Mouse (Mus musculus): ENCODE data around the gene Mgmt. TPM values are rescaled to one million over a fixed set of nuclear protein-coding genes. Genes with fewer than 3 reads are reported as not detected.

Mgmt gene
- polyA plus RNA-seq, 1 experiment: 0.06 TPM

DNA sequence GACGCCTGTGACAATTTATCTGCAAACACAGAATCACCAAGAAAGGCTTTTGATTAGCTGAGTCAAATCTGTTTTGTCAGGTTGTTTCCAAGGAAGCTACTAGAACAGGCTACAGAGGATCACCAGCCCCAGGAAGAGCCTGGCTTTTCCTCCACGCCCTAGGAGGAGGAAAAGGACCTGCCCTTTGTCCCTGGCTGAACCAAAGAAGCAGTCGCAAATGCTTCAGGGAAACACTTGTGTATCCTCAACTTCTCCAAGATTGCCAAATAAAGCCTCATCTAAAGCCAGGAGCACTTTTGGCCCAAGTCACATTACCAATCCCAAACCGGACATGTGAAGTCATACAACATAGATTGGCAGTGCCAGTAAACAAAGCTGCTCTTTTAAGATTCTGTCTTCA lies 41.7 kb upstream of the Mgmt start:
- Histone ChIP-seq H3K36me3 (ENCODE audit: control insufficient read depth) (no peaks in the 10 kb centered on the region), H3K27me3 (ENCODE audit: control insufficient read depth) (no peaks in the 10 kb centered on the region), H3K4me3 (replicated peaks) (no peak overlapping the region), H3K9me3 (ENCODE audit: control insufficient read depth, low read length) (no peaks in the 10 kb centered on the region), H3K4me1 (ENCODE audit: control insufficient read depth) (no peaks in the 10 kb centered on the region)
- no peak for TF ChIP-seq GATA1 (IDR thresholded peaks at IDR 0.05; ENCODE audit: low read length)
- no peak for TF ChIP-seq TAL1 (IDR thresholded peaks at IDR 0.05; ENCODE audit: low read length)

DNA sequence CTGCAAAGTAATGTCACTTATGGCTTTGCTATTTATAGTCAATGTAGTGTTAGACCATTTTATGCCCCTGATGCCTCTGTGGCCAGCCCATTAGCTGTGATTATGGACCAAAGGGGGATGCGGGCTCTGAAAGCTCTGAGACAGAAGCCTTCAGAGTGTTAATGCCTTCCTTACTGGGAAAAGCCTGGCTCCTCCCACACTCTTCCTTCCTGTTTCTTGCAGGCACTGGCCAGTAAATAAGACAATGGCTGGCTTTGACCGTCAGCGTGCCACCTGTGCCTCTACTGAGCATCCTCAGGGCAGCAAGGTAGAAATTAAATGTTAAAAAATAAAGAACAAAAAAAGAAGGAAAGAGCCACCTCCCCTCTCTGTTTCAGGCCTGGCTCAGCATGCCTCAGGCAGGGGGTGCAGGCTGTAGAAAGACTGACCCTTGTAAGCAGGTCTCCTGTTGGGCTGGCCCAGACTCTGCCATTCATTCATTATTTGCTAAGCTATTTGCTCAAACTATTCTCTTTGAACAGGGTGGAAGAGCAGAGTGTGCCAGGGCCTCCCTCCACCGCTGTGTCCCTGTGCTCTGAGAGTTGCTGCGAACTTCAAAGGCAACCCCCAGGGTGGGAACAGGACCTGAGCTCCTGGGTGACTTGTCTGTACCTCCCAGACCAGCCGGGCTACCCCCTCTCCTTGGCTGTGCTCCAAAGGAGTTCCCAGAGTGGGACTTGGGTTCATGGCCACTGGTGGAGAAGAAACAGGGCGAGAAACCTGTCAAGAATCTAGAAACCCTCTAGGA lies 29.5 kb upstream of the Mgmt start:
- H3K36me3 ChIP-seq (ENCODE audit: control insufficient read depth): no peaks in the 10 kb centered on the region
- TF ChIP-seq TAL1 (IDR thresholded peaks at IDR 0.05; ENCODE audit: low read length): no peak
- TF ChIP-seq GATA1 (IDR thresholded peaks at IDR 0.05; ENCODE audit: low read length): no peak
- H3K4me1 ChIP-seq (ENCODE audit: control insufficient read depth): no peaks in the 10 kb centered on the region
- H3K4me3 ChIP-seq (replicated peaks): no peak overlapping the region
- H3K9me3 ChIP-seq (ENCODE audit: control insufficient read depth, low read length): peaks cover 2% of the 10 kb centered on the region
- H3K27me3 ChIP-seq (ENCODE audit: control insufficient read depth): no peaks in the 10 kb centered on the region

DNA sequence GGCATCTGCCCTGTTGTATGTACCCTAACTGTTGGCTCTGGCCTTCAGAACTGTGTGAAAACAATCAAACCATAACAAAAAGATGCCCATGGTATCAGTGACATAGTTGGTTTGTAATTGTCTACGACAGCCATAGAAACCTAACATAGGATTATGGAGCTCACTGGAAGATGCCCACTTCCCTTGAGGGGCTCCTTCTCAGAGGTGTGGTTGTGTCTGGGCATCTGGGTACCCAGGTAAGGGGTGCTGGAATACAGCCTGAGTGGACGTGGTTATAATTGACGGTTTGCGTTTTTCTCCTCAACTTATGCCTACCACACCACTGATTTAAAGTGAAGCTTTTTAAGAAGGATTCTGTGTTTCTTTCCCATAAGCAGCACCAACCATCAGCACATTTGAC lies 28.5 kb upstream of the Mgmt start:
- H3K9me3 ChIP-seq (ENCODE audit: control insufficient read depth, low read length): peaks cover 2% of the 10 kb centered on the region
- no peak for TF ChIP-seq TAL1 (IDR thresholded peaks at IDR 0.05; ENCODE audit: low read length)
- no peak for TF ChIP-seq GATA1 (IDR thresholded peaks at IDR 0.05; ENCODE audit: low read length)
- H3K4me3 ChIP-seq (replicated peaks): no peak overlapping the region
- no peaks in the 10 kb centered on the region for H3K4me1 ChIP-seq (ENCODE audit: control insufficient read depth)
- H3K36me3 ChIP-seq (ENCODE audit: control insufficient read depth): no peaks in the 10 kb centered on the region
- H3K27me3 ChIP-seq (ENCODE audit: control insufficient read depth): no peaks in the 10 kb centered on the region

DNA sequence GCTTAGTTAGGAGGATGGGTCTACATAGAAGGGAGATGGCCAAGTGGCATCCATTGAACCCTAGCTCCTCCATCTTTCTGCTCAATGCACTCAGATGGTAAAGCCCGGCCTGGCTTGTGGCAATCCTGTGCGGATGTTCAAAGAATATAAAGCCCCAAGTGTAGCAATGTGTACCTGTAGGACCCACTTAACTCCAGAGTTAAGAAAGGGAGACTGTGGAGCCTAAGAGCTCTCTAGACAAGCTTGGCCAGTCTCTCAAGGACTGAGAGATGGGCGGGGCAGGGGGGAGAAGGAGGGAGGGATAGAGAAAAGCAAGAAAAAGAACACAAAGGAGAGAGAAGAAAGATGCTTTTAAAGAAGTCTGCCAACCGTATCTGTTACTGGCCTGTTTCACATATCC lies 27.9 kb upstream of the Mgmt start:
- no peaks in the 10 kb centered on the region; the same call in none of the 2 replicates for H3K9me3 ChIP-seq (ENCODE audit: control insufficient read depth, low read length)
- no peak overlapping the region for H3K4me3 ChIP-seq (replicated peaks)
- H3K27me3 ChIP-seq (ENCODE audit: control insufficient read depth): no peaks in the 10 kb centered on the region
- no peaks in the 10 kb centered on the region for H3K36me3 ChIP-seq (ENCODE audit: control insufficient read depth)
- TF ChIP-seq TAL1 (IDR thresholded peaks at IDR 0.05; ENCODE audit: low read length) (no peak), GATA1 (IDR thresholded peaks at IDR 0.05; ENCODE audit: low read length) (no peak)
- H3K4me1 ChIP-seq (ENCODE audit: control insufficient read depth): no peaks in the 10 kb centered on the region

DNA sequence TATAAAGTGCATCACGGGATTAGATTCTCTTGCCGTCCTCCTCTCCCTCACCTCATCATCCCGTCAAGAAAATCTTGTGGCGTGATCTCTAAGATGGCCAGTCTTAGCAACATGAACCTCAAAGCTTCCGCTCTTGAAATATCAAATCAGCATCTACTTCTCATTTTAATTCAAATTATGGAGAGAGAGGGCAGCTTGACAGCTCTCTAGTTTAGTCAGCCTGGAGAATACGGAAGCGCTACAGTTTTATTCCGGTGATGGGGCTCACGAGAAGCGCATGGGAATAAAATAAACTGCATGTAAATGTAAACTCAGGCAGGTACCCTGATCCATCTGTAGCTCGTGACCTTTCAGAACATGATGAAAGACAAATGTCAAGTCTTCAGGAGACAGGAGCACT lies 22.9 kb upstream of the Mgmt start:
- TF ChIP-seq GATA1 (IDR thresholded peaks at IDR 0.05; ENCODE audit: low read length) (no peak), TAL1 (IDR thresholded peaks at IDR 0.05; ENCODE audit: low read length) (no peak)
- Histone ChIP-seq H3K9me3 (ENCODE audit: control insufficient read depth, low read length) (no peaks in the 10 kb centered on the region), H3K4me3 (replicated peaks) (no peak overlapping the region), H3K36me3 (ENCODE audit: control insufficient read depth) (no peaks in the 10 kb centered on the region), H3K4me1 (ENCODE audit: control insufficient read depth) (no peaks in the 10 kb centered on the region), H3K27me3 (ENCODE audit: control insufficient read depth) (no peaks in the 10 kb centered on the region)

DNA sequence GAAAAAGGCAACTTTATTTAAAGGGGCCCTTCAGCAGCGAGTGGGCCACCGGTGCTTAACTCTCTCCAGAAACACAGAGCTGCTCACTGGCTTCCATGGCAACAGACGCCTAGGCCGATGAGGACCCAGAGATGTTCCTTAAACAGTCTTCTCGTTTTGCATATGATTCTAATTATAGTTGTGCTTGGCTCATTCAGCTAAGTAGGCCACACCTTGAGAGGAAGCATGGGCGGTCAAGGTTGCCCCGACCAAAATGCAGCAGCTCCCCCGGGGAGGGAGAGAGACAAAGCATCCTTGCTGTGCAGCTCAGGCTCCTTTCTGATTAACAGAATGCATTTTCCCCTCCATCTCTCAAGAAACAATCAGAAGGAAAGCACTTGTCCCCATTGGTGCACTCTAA lies 22.4 kb upstream of the Mgmt start:
- TF ChIP-seq TAL1 (IDR thresholded peaks at IDR 0.05; ENCODE audit: low read length) (no peak), GATA1 (IDR thresholded peaks at IDR 0.05; ENCODE audit: low read length) (no peak)
- H3K27me3 ChIP-seq (ENCODE audit: control insufficient read depth): no peaks in the 10 kb centered on the region
- no peaks in the 10 kb centered on the region for H3K9me3 ChIP-seq (ENCODE audit: control insufficient read depth, low read length)
- no peak overlapping the region for H3K4me3 ChIP-seq (replicated peaks)
- no peaks in the 10 kb centered on the region for H3K36me3 ChIP-seq (ENCODE audit: control insufficient read depth)
- H3K4me1 ChIP-seq (ENCODE audit: control insufficient read depth): no peaks in the 10 kb centered on the region

DNA sequence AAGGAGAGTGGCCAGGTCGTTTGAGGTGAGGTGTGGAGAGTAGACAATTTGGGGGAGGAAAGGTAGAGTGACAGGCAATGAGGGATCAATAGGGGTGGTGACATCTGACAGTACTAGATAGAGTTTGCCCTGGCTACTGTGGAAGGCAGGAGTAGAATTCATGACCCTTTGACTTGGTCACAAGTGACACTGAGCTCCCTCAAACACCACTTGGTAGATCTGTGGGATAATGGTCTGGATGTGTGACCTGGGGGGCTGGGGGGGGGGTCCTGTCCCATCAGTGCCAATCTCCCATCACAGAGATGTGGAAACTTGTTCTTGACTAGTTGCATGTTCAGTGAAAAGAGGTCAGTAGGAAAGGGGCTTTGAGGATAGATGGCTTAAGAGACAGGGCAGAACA lies 20.0 kb upstream of the Mgmt start:
- Histone ChIP-seq H3K27me3 (ENCODE audit: control insufficient read depth) (no peaks in the 10 kb centered on the region), H3K36me3 (ENCODE audit: control insufficient read depth) (no peaks in the 10 kb centered on the region), H3K4me3 (replicated peaks) (no peak overlapping the region), H3K9me3 (ENCODE audit: control insufficient read depth, low read length) (no peaks in the 10 kb centered on the region), H3K4me1 (ENCODE audit: control insufficient read depth) (no peaks in the 10 kb centered on the region)
- TF ChIP-seq TAL1 (IDR thresholded peaks at IDR 0.05; ENCODE audit: low read length) (no peak), GATA1 (IDR thresholded peaks at IDR 0.05; ENCODE audit: low read length) (no peak)

DNA sequence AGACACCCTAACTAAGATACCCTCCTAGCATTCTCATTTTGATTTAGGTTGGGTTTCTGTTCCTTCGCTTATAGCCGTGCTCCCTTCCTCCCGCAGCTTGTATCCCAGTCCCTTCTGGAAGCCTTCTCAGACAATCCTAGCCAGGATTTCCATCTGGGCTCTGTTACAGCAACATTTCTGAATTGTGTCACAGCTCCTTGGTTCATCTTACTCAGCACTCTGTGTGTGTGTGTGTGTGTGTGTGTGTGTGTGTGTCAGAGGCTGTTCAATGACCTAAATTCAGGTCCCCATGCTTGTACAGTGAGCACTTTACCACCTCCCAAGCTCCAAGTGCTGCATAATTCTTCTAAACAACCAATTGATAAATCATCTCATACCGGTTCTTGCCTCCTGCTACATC lies 14.0 kb upstream of the Mgmt start:
- H3K9me3 ChIP-seq (ENCODE audit: control insufficient read depth, low read length): no peaks in the 10 kb centered on the region
- H3K27me3 ChIP-seq (ENCODE audit: control insufficient read depth): no peaks in the 10 kb centered on the region
- no peaks in the 10 kb centered on the region for H3K4me1 ChIP-seq (ENCODE audit: control insufficient read depth)
- H3K36me3 ChIP-seq (ENCODE audit: control insufficient read depth): no peaks in the 10 kb centered on the region
- no peak overlapping the region for H3K4me3 ChIP-seq (replicated peaks)
- TF ChIP-seq TAL1 (IDR thresholded peaks at IDR 0.05; ENCODE audit: low read length) (no peak), GATA1 (IDR thresholded peaks at IDR 0.05; ENCODE audit: low read length) (no peak)

DNA sequence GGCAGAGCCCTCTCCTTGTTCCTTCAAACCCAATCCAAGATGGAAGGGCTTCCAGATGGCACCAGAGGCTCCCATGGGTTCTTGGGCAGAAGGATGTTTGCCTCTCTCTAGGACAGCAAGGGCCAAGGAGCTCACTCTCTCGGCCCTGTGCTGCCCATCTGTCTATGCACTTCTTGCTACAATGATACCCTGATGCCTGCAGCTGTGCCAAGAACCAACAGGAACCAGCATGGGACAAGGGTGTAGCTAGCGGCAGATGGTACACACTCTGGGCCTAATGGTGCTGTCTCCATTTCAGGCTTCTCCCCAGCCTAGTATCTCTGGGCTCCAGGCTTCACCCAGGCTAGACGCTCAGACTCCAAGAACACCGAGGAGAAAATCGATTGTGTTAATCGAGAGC lies 6.3 kb upstream of the Mgmt start:
- TF ChIP-seq TAL1 (IDR thresholded peaks at IDR 0.05; ENCODE audit: low read length): no peak
- no peak for TF ChIP-seq GATA1 (IDR thresholded peaks at IDR 0.05; ENCODE audit: low read length)
- H3K36me3 ChIP-seq (ENCODE audit: control insufficient read depth): no peaks in the 10 kb centered on the region
- H3K4me1 ChIP-seq (ENCODE audit: control insufficient read depth): no peaks in the 10 kb centered on the region
- H3K27me3 ChIP-seq (ENCODE audit: control insufficient read depth): no peaks in the 10 kb centered on the region
- H3K4me3 ChIP-seq (replicated peaks): no peak overlapping the region
- no peaks in the 10 kb centered on the region for H3K9me3 ChIP-seq (ENCODE audit: control insufficient read depth, low read length)

DNA sequence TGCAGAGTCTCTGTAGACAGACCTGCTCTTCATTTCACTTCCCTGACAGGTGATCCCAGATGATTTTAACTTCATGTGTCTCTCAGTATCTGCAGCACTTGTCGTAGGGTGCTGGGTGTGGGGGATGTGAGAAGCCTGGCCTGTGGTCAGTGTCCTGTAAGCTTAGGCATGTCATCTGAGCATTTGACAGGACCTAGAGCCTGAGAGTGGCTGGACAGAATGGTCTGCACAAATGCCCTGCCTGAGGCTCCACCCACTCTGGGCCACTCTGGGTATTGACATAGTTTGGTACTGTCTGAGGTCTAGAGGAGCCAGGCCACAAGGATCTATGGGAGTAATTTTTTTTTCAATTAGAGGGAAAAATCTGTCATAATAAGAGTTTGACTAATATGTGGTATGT lies 942 bp downstream of the Mgmt start:
- Histone ChIP-seq H3K4me1 (ENCODE audit: control insufficient read depth) (peaks cover 19% of the 10 kb centered on the region), H3K4me3 (replicated peaks) (no peak overlapping the region), H3K27me3 (ENCODE audit: control insufficient read depth) (no peaks in the 10 kb centered on the region), H3K36me3 (ENCODE audit: control insufficient read depth) (no peaks in the 10 kb centered on the region), H3K9me3 (ENCODE audit: control insufficient read depth, low read length) (no peaks in the 10 kb centered on the region)
- TF ChIP-seq TAL1 (IDR thresholded peaks at IDR 0.05; ENCODE audit: low read length) (no peak), GATA1 (IDR thresholded peaks at IDR 0.05; ENCODE audit: low read length) (no peak)

All from erythroblast, embryonic 14.5 days (primary cell).